Mouse (Mus musculus): Measurements from ENCODE around the gene Pvrig. TPM values are rescaled to one million over a fixed set of nuclear protein-coding genes. Genes with fewer than 3 reads are reported as not detected.

The Pvrig gene
- polyA plus RNA-seq (2012; rRNA removed; ENCODE audit: low replicate concordance): 0.29 and 2.0 TPM in 2 replicates

GRCm38 (mm10) chr5:138341661-138342060, at the start of gene Pvrig:
Gene Pvrig, plus strand, starts transcription at chr5:138341961.

Other genes starting within 250 kb of the Pvrig start
- 8.7 and 12.5 TPM in 2 replicates for gene Zscan21, start 225.1 kb upstream of the Pvrig start, polyA plus RNA-seq (2012; rRNA removed; ENCODE audit: low replicate concordance)
- gene Zfp113, start 186.2 kb upstream of the Pvrig start, polyA plus RNA-seq (2012; rRNA removed; ENCODE audit: low replicate concordance): 2.4 and 4.2 TPM in 2 replicates
- 122 and 145 TPM in 2 replicates for gene Cops6, start 180.9 kb upstream of the Pvrig start, polyA plus RNA-seq (2012; rRNA removed; ENCODE audit: low replicate concordance)
- 66.6 and 72.1 TPM in 2 replicates for gene Ap4m1, start 170.0 kb upstream of the Pvrig start, polyA plus RNA-seq (2012; rRNA removed; ENCODE audit: low replicate concordance)
- 20.3 and 54.7 TPM in 2 replicates for gene Mcm7, start 169.5 kb upstream of the Pvrig start, polyA plus RNA-seq (2012; rRNA removed; ENCODE audit: low replicate concordance)
- gene Taf6, start 154.5 kb upstream of the Pvrig start, polyA plus RNA-seq (2012; rRNA removed; ENCODE audit: low replicate concordance): 52.1 and 79.8 TPM in 2 replicates
- gene Cnpy4, start 154.5 kb upstream of the Pvrig start, polyA plus RNA-seq (2012; rRNA removed; ENCODE audit: low replicate concordance): 8.0 and 11.5 TPM in 2 replicates
- 7.2 and 8.4 TPM in 2 replicates for gene Mblac1, start 147.6 kb upstream of the Pvrig start, polyA plus RNA-seq (2012; rRNA removed; ENCODE audit: low replicate concordance)
- gene Nxpe5, start 116.1 kb upstream of the Pvrig start, polyA plus RNA-seq (2012; rRNA removed; ENCODE audit: low replicate concordance): 3.7 and 5.3 TPM in 2 replicates
- gene Lamtor4, start 86.5 kb upstream of the Pvrig start, polyA plus RNA-seq (2012; rRNA removed; ENCODE audit: low replicate concordance): 232 and 331 TPM in 2 replicates
- 38.8 and 71.4 TPM in 2 replicates for gene BC037034, start 77.9 kb upstream of the Pvrig start, polyA plus RNA-seq (2012; rRNA removed; ENCODE audit: low replicate concordance)
- 0.80 and 5.2 TPM in 2 replicates for gene Gal3st4, start 69.1 kb upstream of the Pvrig start, polyA plus RNA-seq (2012; rRNA removed; ENCODE audit: low replicate concordance)
- 0.01 TPM in 1 of 2 replicates, not detected in the other for gene Gm43720, start 62.0 kb upstream of the Pvrig start, polyA plus RNA-seq (2012; rRNA removed; ENCODE audit: low replicate concordance)
- gene Gpc2, start 62.0 kb upstream of the Pvrig start, polyA plus RNA-seq (2012; rRNA removed; ENCODE audit: low replicate concordance): 6.5 and 27.6 TPM in 2 replicates
- 1.2 and 1.4 TPM in 2 replicates for gene Stag3, start 61.7 kb upstream of the Pvrig start, polyA plus RNA-seq (2012; rRNA removed; ENCODE audit: low replicate concordance)
- 3.6 and 6.4 TPM in 2 replicates for gene Zfp157, start 99.5 kb downstream of the Pvrig start, polyA plus RNA-seq (2012; rRNA removed; ENCODE audit: low replicate concordance)
- gene 1700123K08Rik, start 222.8 kb downstream of the Pvrig start, polyA plus RNA-seq (2012; rRNA removed; ENCODE audit: low replicate concordance): not detected in 2 replicates